Mouse (Mus musculus): ENCODE results near the gene Mup12.
"Not testable (repeated sequence)": the region's sequence is repeated elsewhere in the genome, so short reads cannot be mapped to it uniquely, and the experiment has no call there.

Gene Mup12

DNA sequence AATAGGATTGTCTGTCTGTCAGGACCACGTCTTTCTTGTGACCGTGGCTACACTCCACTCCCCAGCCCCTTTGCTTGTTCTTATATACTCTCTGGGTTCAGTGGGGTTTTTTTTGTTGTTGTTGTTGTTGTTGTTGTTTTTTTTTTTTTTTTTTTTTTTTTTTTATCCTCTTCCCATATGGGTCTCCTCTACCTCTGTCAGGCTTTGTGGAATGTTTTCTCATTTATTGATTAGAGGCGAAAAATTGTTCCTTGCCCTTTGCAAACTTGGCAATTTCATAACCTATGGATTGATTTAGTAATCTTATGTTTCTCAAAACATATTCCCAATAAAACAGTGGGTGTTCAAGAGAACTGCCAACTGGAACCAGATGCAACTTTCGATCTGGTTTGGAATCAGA, at the start of gene Mup12:
Gene Mup12 (minus strand): TSS at position 101 of the 400 bp plus-strand sequence.
- in situ Hi-C loops (cut with MboI; ENCODE audit: low sequenced_read_pairs) = not testable (repeated sequence)
